Mouse (Mus musculus) heart, embryonic 12.5 days (tissue): ENCODE results near the gene Fam131c. TPM values are rescaled to one million over a fixed set of nuclear protein-coding genes. Genes with fewer than 3 reads are reported as not detected.

Source experiments
- ATAC-seq: fragments of 200-750 bp; cut with Nextera tagmentation; 2 replicates; pipeline ENCODE4 v1.8.0; 2017; ENCODE audit warnings: moderate TSS enrichment, moderate library complexity; ENCODE audit not compliant: insufficient number of reproducible peaks, low FRiP score
- H3K27ac ChIP-seq: fragments of 300-500 bp; sonication (generic); 2 replicates; pipeline ENCODE4 v1.5.1; 2016; ENCODE audit warnings: mild to moderate bottlenecking, moderate library complexity; ENCODE audit not compliant: poor library complexity, severe bottlenecking
- H3K27me3 ChIP-seq: fragments of 300-500 bp; sonication (generic); replicated peaks from 2 replicates; pipeline ENCODE4 v1.6.1; 2016; ENCODE audit warnings: mild to moderate bottlenecking, moderate library complexity
- H3K36me3 ChIP-seq: fragments of 300-500 bp; sonication (generic); 2 replicates; pipeline ENCODE4 v1.6.1; 2016; ENCODE audit warnings: mild to moderate bottlenecking, moderate library complexity
- H3K4me1 ChIP-seq: fragments of 300-500 bp; sonication (generic); replicated peaks from 2 replicates; pipeline ENCODE4 v1.6.1; 2016; ENCODE audit warnings: mild to moderate bottlenecking
- H3K4me2 ChIP-seq: fragments of 300-500 bp; sonication (generic); 2 replicates; pipeline ENCODE4 v1.6.1; 2016; ENCODE audit warnings: mild to moderate bottlenecking, moderate library complexity
- H3K4me3 ChIP-seq: fragments of 300-500 bp; sonication (generic); 2 replicates; pipeline ENCODE4 v1.5.1; 2016; ENCODE audit warnings: mild to moderate bottlenecking
- H3K9ac ChIP-seq: fragments of 300-500 bp; sonication (generic); 2 replicates; pipeline ENCODE4 v1.6.1; 2016; ENCODE audit warnings: mild to moderate bottlenecking, moderate library complexity
- H3K9me3 ChIP-seq: fragments of 300-500 bp; sonication (generic); replicated peaks from 2 replicates; pipeline ENCODE4 v1.6.1; 2016; ENCODE audit warnings: mild to moderate bottlenecking, moderate library complexity
- WGBS: fragments of 180-500 bp; shearing (Covaris S2); methylation state at CpG from one replicate; pipeline ENCODE4 v1.1.7; 2016; 5-methylcytosine and 5-hydroxymethylcytosine counted together
- polyA plus RNA-seq: library from polyadenylated mRNA; unstranded; fragments of >200 nt; fragmentation: Nextera tagmentation; extraction: Ambion mirVana; gene quantifications from 2 replicates; pipeline ENCODE4 v1.2.1, GENCODE M21; 2016

Fam131c gene
- polyA plus RNA-seq, 1 experiment from 2014 or later, result 0.93 TPM

DNA sequence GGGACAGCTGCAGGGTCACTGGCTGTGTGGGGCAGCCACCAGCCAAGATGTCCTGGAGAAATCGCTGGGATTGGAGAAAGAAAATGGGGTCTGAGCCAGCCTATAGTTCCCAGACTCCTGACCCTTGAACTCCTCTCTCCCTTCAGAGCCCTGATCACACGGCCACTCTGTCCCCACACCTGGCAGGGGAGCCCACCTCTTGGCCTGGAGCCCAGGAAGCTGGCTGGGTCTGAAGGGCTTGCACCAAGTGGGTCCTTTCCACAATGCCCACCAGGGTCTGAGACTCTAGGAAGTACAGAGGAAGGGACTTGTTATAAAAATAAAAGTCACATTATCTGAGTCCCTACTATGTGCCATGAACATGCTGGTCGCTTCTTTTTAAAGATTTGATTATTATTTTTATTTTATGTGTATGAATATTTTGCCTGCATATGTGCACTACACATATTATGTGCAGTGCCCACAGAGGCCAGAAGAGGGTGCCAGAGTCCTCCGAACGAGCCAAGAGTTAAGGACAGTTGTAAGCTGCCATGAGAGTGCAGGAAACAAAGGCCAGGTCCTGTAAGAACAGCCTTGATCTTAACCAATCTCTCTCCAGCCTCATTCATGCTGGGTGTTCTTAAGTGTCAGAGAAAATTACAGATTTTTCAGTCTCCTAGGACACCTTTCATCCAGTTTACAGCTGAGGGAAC is 19.2 kb downstream of the Fam131c start:
- no peak overlapping the region for H3K4me2 ChIP-seq
- H3K27ac ChIP-seq, result no peak overlapping the region
- WGBS, result 18% methylated on average over 5 of the region's 5 CpGs
- H3K4me1 ChIP-seq, result peaks cover 25% of the 10 kb centered on the region
- no peaks in the 10 kb centered on the region for H3K36me3 ChIP-seq
- H3K4me3 ChIP-seq, result no peak overlapping the region
- no peak overlapping the region for H3K9ac ChIP-seq
- no peaks in the 10 kb centered on the region for H3K9me3 ChIP-seq
- H3K27me3 ChIP-seq, result peaks cover 44% of the 10 kb centered on the region
- ATAC-seq, result no peak

- no peak overlapping the region for H3K4me2 ChIP-seq
- 56% methylated on average over 5 of the region's 5 CpGs for WGBS
- no peaks in the 10 kb centered on the region for H3K36me3 ChIP-seq
- no peaks in the 10 kb centered on the region for H3K9me3 ChIP-seq
- H3K27ac ChIP-seq, result no peak overlapping the region
- H3K9ac ChIP-seq, result no peak overlapping the region
- no peak for ATAC-seq
- H3K4me3 ChIP-seq, result no peak overlapping the region
- H3K27me3 ChIP-seq, result peaks cover 37% of the 10 kb centered on the region
- peaks cover 18% of the 10 kb centered on the region; the same call in 1 of the 2 replicates for H3K4me1 ChIP-seq
Measured at GRCm38 (mm10) chr4:141387933-141388332, 19.9 kb downstream of the Fam131c start.

DNA sequence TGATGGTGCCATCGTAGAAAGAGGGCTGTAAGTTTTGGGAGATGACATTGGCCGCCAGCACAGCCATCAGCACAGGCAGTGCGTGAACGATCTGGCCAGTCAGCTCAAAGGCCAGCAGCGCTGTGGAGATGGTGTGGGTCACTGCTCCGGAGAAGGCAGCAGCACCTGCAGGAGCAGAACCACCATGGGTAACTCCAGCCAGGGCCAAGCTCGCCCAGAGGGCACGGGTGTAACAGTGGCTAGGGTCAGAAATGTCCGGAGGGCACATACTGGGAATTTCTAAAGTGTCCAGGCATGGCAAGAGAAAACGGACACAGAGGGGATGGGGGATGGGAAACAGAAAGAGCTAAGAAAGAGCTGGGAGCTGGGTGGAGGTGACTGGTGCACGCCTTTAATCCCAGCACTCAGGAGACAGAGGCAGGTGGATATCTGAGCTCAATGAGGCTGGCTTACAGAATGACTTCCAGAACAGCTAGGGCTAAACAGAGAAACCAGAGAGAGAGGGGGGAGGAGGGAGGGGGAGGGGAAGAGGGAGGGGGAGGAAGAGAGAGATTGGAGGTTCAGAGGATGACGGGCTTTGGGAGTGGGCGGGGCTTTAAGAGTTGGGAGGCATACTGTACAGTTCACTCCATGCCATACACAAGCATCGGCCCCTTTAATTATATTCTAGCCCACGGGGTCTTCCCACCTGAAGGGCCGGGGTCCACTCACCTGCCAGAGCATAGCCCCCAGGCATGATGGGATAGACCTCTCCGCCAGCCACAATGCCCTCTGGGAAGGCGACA is 21.5 kb downstream of the Fam131c start:
- Histone ChIP-seq H3K36me3 (no peaks in the 10 kb centered on the region), H3K4me3 (no peak overlapping the region), H3K9me3 (no peaks in the 10 kb centered on the region), H3K9ac (no peak overlapping the region), H3K27me3 (peaks cover 25% of the 10 kb centered on the region), H3K27ac (no peak overlapping the region), H3K4me2 (no peak overlapping the region), H3K4me1 (0 out of 2 replicates have a peak, but pooled peaks cover 10% of the 10 kb centered on the region)
- no peak for ATAC-seq
- WGBS, result 60% methylated on average over 18 of the region's 18 CpGs

GRCm38 (mm10) chr4:141391293-141391692 is 23.3 kb downstream of the Fam131c start:
- no peak for ATAC-seq
- Histone ChIP-seq H3K9ac (no peak overlapping the region), H3K4me2 (no peak overlapping the region), H3K36me3 (no peaks in the 10 kb centered on the region), H3K4me1 (peaks cover 11% of the 10 kb centered on the region), H3K4me3 (no peak overlapping the region), H3K27me3 (peaks cover 33% of the 10 kb centered on the region), H3K9me3 (no peaks in the 10 kb centered on the region), H3K27ac (no peak overlapping the region)
- WGBS, result 71% methylated on average over 12 of the region's 12 CpGs

DNA sequence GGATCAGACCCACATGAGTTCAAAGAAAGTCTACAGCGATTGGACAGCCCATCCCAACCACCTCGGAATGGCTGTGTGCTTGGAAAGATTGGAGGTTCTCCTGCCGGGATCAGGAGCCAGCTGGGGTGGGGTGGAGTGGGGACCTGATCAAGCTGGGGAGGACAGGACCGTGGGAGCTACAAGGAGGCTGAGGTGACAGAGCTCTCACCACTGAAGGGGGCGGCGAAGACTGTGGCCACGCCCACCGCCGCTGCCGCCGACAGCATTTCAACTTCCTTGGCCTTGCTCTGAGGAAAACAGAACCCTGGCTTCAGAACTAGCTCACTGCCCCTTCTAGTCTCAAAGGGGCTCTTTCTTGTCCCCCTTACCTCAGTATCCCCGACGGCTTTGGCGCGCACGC is 26.7 kb downstream of the Fam131c start:
- H3K27ac ChIP-seq, result no peak overlapping the region
- H3K36me3 ChIP-seq, result no peaks in the 10 kb centered on the region
- ATAC-seq, result no peak
- H3K4me3 ChIP-seq, result peak overlapping the region; percentile 18; the same call in 1 of the 2 replicates
- H3K9ac ChIP-seq, result no peak overlapping the region
- H3K4me2 ChIP-seq, result peak overlapping the region; percentile 57
- no peaks in the 10 kb centered on the region for H3K9me3 ChIP-seq
- WGBS, result 9% methylated on average over 16 of the region's 16 CpGs
- H3K4me1 ChIP-seq, result peaks cover 8% of the 10 kb centered on the region
- H3K27me3 ChIP-seq, result peaks cover 55% of the 10 kb centered on the region

GRCm38 (mm10) chr4:141397861-141398260 is 29.8 kb downstream of the Fam131c start:
- Histone ChIP-seq H3K4me2 (no peak overlapping the region), H3K36me3 (no peaks in the 10 kb centered on the region), H3K4me1 (peaks cover 8% of the 10 kb centered on the region), H3K27me3 (peaks cover 42% of the 10 kb centered on the region), H3K27ac (no peak overlapping the region), H3K4me3 (no peak overlapping the region), H3K9ac (no peak overlapping the region; the same call in 1 of the 2 replicates), H3K9me3 (no peaks in the 10 kb centered on the region)
- 71% methylated on average over 12 of the region's 12 CpGs for WGBS
- no peak for ATAC-seq

DNA sequence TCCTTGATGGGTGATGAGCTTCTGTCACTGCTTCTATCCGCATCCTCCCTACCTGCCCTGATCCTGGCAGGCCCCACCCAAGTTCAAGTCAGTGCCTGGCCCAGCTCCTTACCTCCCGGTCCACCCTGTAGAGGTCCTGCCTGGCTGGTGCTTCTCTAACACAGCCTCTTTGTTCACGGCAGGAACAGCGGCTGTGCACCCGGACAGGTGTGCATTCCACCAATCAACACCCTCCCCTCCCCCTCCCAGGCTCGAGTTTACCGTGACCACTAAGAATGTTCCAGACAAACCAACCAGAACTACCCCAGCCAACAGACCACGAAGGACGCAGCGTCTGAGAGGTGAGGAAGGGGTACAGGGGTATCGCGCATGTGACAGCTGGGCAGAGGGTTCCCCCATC is 30.5 kb downstream of the Fam131c start, which contains the start of gene Clcnka:
Clcnka (minus strand) TSS at position 180 of the 400 bp plus-strand sequence.
- H3K9ac ChIP-seq, result no peak within 1 kb of the TSS; the same call in 1 of the 2 replicates
- H3K36me3 ChIP-seq, result no peaks in the 10 kb centered on the region
- no peak within 1 kb of the TSS for H3K4me3 ChIP-seq
- peaks cover 42% of the 10 kb centered on the region for H3K27me3 ChIP-seq
- no peak within 1 kb of the TSS for H3K4me2 ChIP-seq
- peaks cover 8% of the 10 kb centered on the region for H3K4me1 ChIP-seq
- ATAC-seq, result no peak
- no peak within 1 kb of the TSS for H3K27ac ChIP-seq
- 51% methylated on average over 12 of the region's 12 CpGs for WGBS
- H3K9me3 ChIP-seq, result no peaks in the 10 kb centered on the region

DNA sequence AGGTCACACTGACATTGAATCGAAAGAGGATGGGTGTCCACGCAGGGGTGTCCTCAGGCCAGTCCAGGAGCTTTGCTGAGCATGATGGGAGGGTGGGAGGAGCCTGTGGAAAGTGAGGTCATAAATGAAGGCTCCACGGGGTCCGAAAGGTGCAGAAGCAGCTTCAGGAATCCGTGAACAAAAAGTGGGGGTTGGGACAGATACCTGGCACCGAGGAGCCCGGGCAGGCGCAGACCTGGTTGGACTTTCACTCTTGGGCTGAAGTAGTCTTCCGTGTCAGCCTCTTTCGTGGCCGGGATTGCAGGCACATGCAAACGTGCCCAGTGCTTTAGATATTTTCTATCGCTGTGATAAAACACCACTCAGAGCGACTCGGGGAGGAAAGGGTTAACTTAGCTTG is 32.2 kb downstream of the Fam131c start:
- Histone ChIP-seq H3K4me3 (no peak overlapping the region), H3K9ac (no peak overlapping the region), H3K4me1 (peaks cover 2% of the 10 kb centered on the region), H3K27ac (no peak overlapping the region), H3K9me3 (no peaks in the 10 kb centered on the region), H3K36me3 (no peaks in the 10 kb centered on the region), H3K27me3 (peaks cover 32% of the 10 kb centered on the region), H3K4me2 (no peak overlapping the region)
- ATAC-seq, result no peak
- WGBS, result 78% methylated on average over 15 of the region's 15 CpGs

DNA sequence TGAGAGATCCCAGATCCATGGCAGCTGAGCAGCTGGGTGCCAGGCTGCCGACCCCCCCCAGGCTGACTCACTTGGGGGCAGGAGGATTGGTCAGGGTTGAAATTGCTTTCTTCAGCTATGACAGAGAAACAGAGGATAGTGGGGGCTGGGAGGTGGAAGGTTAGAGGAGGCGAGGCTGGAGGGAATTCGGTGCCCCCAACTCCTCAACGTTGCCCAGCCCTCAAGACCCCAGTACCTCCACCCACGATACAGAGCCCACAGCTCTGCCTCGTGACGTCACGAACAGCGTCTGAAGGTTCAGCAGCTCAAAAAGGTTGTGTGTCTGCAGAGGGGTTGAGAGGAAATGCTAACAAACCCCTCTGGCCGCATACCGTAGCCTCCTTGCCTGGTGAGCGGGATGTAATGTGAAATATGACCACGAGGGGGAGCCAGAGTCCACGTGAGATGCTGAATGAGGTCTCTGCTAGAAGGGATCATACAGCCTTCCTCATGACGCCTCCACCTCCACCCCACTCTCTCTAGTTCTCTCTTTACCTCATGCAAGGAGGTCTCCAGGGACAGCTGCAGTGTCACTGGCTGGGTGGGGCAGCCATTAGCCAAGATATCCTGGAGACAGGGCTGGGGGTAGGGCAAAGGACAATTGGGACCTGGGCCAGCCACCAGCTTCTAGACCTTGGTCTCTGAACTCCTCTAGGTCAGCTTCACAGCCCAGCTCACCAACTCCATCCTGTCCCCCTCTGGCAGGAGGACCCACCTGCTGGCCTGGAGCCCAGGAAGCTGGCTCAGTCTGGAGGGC is 36.7 kb downstream of the Fam131c start:
- 10% methylated on average over 15 of the region's 15 CpGs for WGBS
- Histone ChIP-seq H3K27ac (no peak overlapping the region), H3K9ac (peak overlapping the region; percentile 57)

DNA sequence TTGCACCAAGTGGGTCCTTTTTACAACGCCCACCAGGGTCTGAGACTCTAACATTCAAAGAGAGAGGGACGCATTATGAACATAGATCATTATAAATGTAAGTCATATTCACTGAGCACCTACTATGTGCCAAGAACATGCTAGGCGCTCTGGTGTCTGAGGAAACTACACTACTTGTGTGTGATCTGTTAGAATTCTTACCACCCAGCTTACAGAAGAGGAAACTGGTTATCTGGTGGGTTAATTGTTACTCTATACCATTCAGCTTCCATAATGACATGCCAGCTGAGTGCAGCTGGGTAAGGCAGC is 37.2 kb downstream of the Fam131c start:
- Histone ChIP-seq H3K36me3 (no peaks in the 10 kb centered on the region), H3K4me1 (peaks cover 21% of the 10 kb centered on the region), H3K4me3 (no peak overlapping the region), H3K4me2 (no peak overlapping the region), H3K27me3 (0 out of 2 replicates have a peak, but pooled peaks cover 7% of the 10 kb centered on the region), H3K9ac (no peak overlapping the region), H3K9me3 (no peaks in the 10 kb centered on the region), H3K27ac (no peak overlapping the region)
- WGBS, result 85% methylated on average over 3 of the region's 3 CpGs
- ATAC-seq, result no peak

More for the DNA sequence above, 36.7 kb downstream of the Fam131c start:
- H3K4me2 ChIP-seq, result peak overlapping the region; percentile 53
- no peak overlapping the region for H3K4me3 ChIP-seq
- H3K9me3 ChIP-seq, result no peaks in the 10 kb centered on the region
- ATAC-seq, result peak; percentile 26; the same call in 1 of the 2 replicates
- 0 out of 2 replicates have a peak, but pooled peaks cover 6% of the 10 kb centered on the region for H3K27me3 ChIP-seq
- peaks cover 21% of the 10 kb centered on the region for H3K4me1 ChIP-seq
- no peaks in the 10 kb centered on the region for H3K36me3 ChIP-seq
